ENCODE assay signal across 8 mouse cellular contexts in genomic region chr2:145832836-145833221, GRCm38 (mm10).
DNase-seq lines count a peak whose midpoint lies in the region; ATAC-seq and TF ChIP-seq lines count a peak whose summit lies in the region.

No protein-coding gene starts in this region.

- H3K4me3 ChIP-seq in liver, embryonic 11.5 days (ENCODE audit: low read depth, low read length), result no peak overlapping the region
- H3K4me3 ChIP-seq in forebrain, embryonic 16.5 days (replicated peaks; ENCODE audit: low read length), result no peak overlapping the region
- H3K4me3 ChIP-seq in limb, embryonic 12.5 days (replicated peaks), result no peak overlapping the region
- H3K4me3 ChIP-seq in olfactory bulb, adult 2 months (ENCODE audit: insufficient read depth, low read depth, low read length), result no peak overlapping the region

- WGBS in liver, embryonic 11.5 days, result 53% methylated on average over 5 of the region's 5 CpGs
- 75% methylated on average over 5 of the region's 5 CpGs for WGBS in forebrain, embryonic 16.5 days
- WGBS in limb, embryonic 12.5 days, result 31% methylated on average over 5 of the region's 5 CpGs
- WGBS in olfactory bulb, adult 2 months, result 62% methylated on average over 5 of the region's 5 CpGs

- H3K27ac ChIP-seq in liver, embryonic 11.5 days (ENCODE audit: low read depth, low read length), result no peak overlapping the region
- peak overlapping the region; percentile 72 for H3K27ac ChIP-seq in forebrain, embryonic 16.5 days (ENCODE audit: low read length)
- peak overlapping the region; percentile 93 for H3K27ac ChIP-seq in limb, embryonic 12.5 days
- H3K27ac ChIP-seq in olfactory bulb, adult 2 months (ENCODE audit: insufficient read depth, low read depth, low read length), result peak overlapping the region; percentile 29; the same call in 1 of the 2 replicates

- ATAC-seq in liver, embryonic 11.5 days (replicated peaks; ENCODE audit: low FRiP score), result no peak
- peak; percentile 19 for ATAC-seq in forebrain, embryonic 16.5 days
- ATAC-seq in limb, embryonic 12.5 days (ENCODE audit: insufficient number of reproducible peaks, insufficient read depth, low FRiP score, low TSS enrichment, low read depth), result 0 out of 2 replicates have a peak, but pooled peaks have one; percentile 7

- H3K9me3 ChIP-seq in liver, embryonic 11.5 days (ENCODE audit: control insufficient read depth, low read length), result no peaks in the 10 kb centered on the region
- no peaks in the 10 kb centered on the region for H3K9me3 ChIP-seq in forebrain, embryonic 16.5 days (ENCODE audit: control insufficient read depth, low read length)
- H3K9me3 ChIP-seq in limb, embryonic 12.5 days, result no peaks in the 10 kb centered on the region

- intact Hi-C loops in gastrocnemius, postnatal 14 days (cut with DNase I; ENCODE audit: low total_unique reads), result no loop called here

- no peaks in the 10 kb centered on the region; the same call in 1 of the 2 replicates for H3K36me3 ChIP-seq in liver, embryonic 11.5 days (ENCODE audit: control insufficient read depth, insufficient read depth, low read length)
- no peaks in the 10 kb centered on the region for H3K36me3 ChIP-seq in forebrain, embryonic 16.5 days (ENCODE audit: control insufficient read depth, insufficient read depth)
- H3K36me3 ChIP-seq in limb, embryonic 12.5 days, result no peaks in the 10 kb centered on the region

- H3K9ac ChIP-seq in liver, embryonic 11.5 days (ENCODE audit: low read depth, low read length), result no peak overlapping the region
- peak overlapping the region; percentile 1; the same call in 1 of the 2 replicates for H3K9ac ChIP-seq in forebrain, embryonic 16.5 days (replicated peaks; ENCODE audit: low read depth, low read length)
- H3K9ac ChIP-seq in limb, embryonic 12.5 days (replicated peaks), result no peak overlapping the region

- DNase-seq in liver, embryonic 11.5 days (ENCODE audit: low spot score), result no peak
- no peak for DNase-seq in liver
- DNase-seq in gastrocnemius, postnatal 14 days, result no peak
- DNase-seq in frontal cortex, postnatal 25 days (ENCODE audit: low spot score in 2 of 2), result no peak
- no peak for DNase-seq in kidney, postnatal 10 days

- H3K4me2 ChIP-seq in liver, embryonic 11.5 days, result peak overlapping the region; percentile 1
- peak overlapping the region; percentile 20; the same call in 1 of the 2 replicates for H3K4me2 ChIP-seq in forebrain, embryonic 16.5 days (ENCODE audit: low read length)
- H3K4me2 ChIP-seq in limb, embryonic 12.5 days, result peak overlapping the region; percentile 35

- TF ChIP-seq CTCF in olfactory bulb, adult 2 months (IDR thresholded peaks at IDR 0.05; ENCODE audit: insufficient read depth, low read depth, low read length), result no peak

- H3K4me1 ChIP-seq in liver, embryonic 11.5 days (replicated peaks; ENCODE audit: control insufficient read depth, insufficient read depth, low read length), result no peaks in the 10 kb centered on the region
- H3K4me1 ChIP-seq in forebrain, embryonic 16.5 days (replicated peaks; ENCODE audit: control insufficient read depth, insufficient read depth, low read length), result peaks cover 6% of the 10 kb centered on the region
- peaks cover 27% of the 10 kb centered on the region for H3K4me1 ChIP-seq in limb, embryonic 12.5 days (replicated peaks)
- H3K4me1 ChIP-seq in olfactory bulb, adult 2 months (ENCODE audit: control insufficient read depth, insufficient read depth, low read length), result peaks cover 7% of the 10 kb centered on the region

- no peak for TF ChIP-seq POLR2A in olfactory bulb, adult 2 months (IDR thresholded peaks at IDR 0.05; ENCODE audit: insufficient read depth, low read depth, low read length)

- H3K27me3 ChIP-seq in liver, embryonic 11.5 days (replicated peaks; ENCODE audit: control insufficient read depth, insufficient read depth, low read length), result no peaks in the 10 kb centered on the region
- H3K27me3 ChIP-seq in forebrain, embryonic 16.5 days (replicated peaks; ENCODE audit: control insufficient read depth, insufficient read depth, low read length), result no peaks in the 10 kb centered on the region
- H3K27me3 ChIP-seq in limb, embryonic 12.5 days, result no peaks in the 10 kb centered on the region
